Mouse (Mus musculus) embryonic facial prominence, embryonic 14.5 days (tissue): ENCODE data around the gene Rbm38. TPM values are rescaled to one million over a fixed set of nuclear protein-coding genes. Genes with fewer than 3 reads are reported as not detected.

Experiments used
- ATAC-seq: fragments of 200-750 bp; cut with Nextera tagmentation; 2 replicates; pipeline ENCODE4 v1.8.0; 2017; ENCODE audit warnings: low read depth, moderate number of reproducible peaks, moderate TSS enrichment
- DNase-seq: peaks from one replicate; pipeline ENCODE4 v3.0.0-alpha.2; 2015; ENCODE audit warnings: low spot score
- H3K27ac ChIP-seq: fragments of 300-500 bp; sonication (generic); replicated peaks from 2 replicates; pipeline ENCODE4 v1.5.1; 2014; ENCODE audit warnings: low read depth, mild to moderate bottlenecking, low read length, moderate library complexity
- H3K27me3 ChIP-seq: fragments of 300-500 bp; sonication (generic); replicated peaks from 2 replicates; pipeline ENCODE4 v1.6.1; 2014; ENCODE audit warnings: low read length; ENCODE audit not compliant: control insufficient read depth, insufficient read depth
- H3K36me3 ChIP-seq: fragments of 300-500 bp; sonication (generic); 2 replicates; pipeline ENCODE4 v1.6.1; 2014; ENCODE audit warnings: low read length, mixed read lengths; ENCODE audit not compliant: control insufficient read depth, insufficient read depth
- H3K4me1 ChIP-seq: fragments of 300-500 bp; sonication (generic); 2 replicates; pipeline ENCODE4 v1.6.1; 2014; ENCODE audit warnings: antibody characterized with exemption, low read length; ENCODE audit not compliant: control insufficient read depth, insufficient read depth
- H3K4me2 ChIP-seq: fragments of 300-500 bp; sonication (generic); 2 replicates; pipeline ENCODE4 v1.6.1; 2014; ENCODE audit warnings: low read depth, mild to moderate bottlenecking, low read length, moderate library complexity, mixed read lengths
- H3K4me3 ChIP-seq: fragments of 300-500 bp; sonication (generic); 2 replicates; pipeline ENCODE4 v1.5.1; 2014; ENCODE audit warnings: low read depth, mild to moderate bottlenecking, low read length
- H3K9ac ChIP-seq: fragments of 300-500 bp; sonication (generic); 2 replicates; pipeline ENCODE4 v1.6.1; 2014; ENCODE audit warnings: low read depth, mild to moderate bottlenecking, low read length, moderate library complexity, mixed read lengths
- H3K9me3 ChIP-seq: fragments of 300-500 bp; sonication (generic); 2 replicates; pipeline ENCODE4 v1.6.1; 2016; ENCODE audit warnings: low read length; ENCODE audit not compliant: control insufficient read depth
- WGBS: fragments of 180-500 bp; shearing (Covaris S2); extraction: QIAGEN DNeasy Blood & Tissue Kit; methylation state at CpG from one replicate; pipeline ENCODE4 v1.1.7; 2014; 5-methylcytosine and 5-hydroxymethylcytosine counted together
- polyA plus RNA-seq: library from polyadenylated mRNA; unstranded; fragments of >200 nt; fragmentation: Nextera tagmentation; extraction: Ambion mirVana; gene quantifications from 2 replicates; pipeline ENCODE4 v1.2.1, GENCODE M21; 2014

Gene Rbm38
- polyA plus RNA-seq, 1 experiment from 2014 or later: 48.1 TPM

GRCm38 (mm10) chr2:173053846-173054245, 33.5 kb downstream of the Rbm38 start:
- H3K27ac ChIP-seq: no peak overlapping the region
- H3K9ac ChIP-seq: no peak overlapping the region
- no peak overlapping the region for H3K4me3 ChIP-seq
- no peaks in the 10 kb centered on the region for H3K9me3 ChIP-seq
- no peak for DNase-seq
- H3K4me1 ChIP-seq: no peaks in the 10 kb centered on the region
- 68% methylated on average over 6 of the region's 6 CpGs for WGBS
- H3K36me3 ChIP-seq: no peaks in the 10 kb centered on the region
- no peaks in the 10 kb centered on the region for H3K27me3 ChIP-seq
- no peak for ATAC-seq
- H3K4me2 ChIP-seq: no peak overlapping the region

- Histone ChIP-seq H3K4me1 (no peaks in the 10 kb centered on the region), H3K4me2 (no peak overlapping the region), H3K4me3 (no peak overlapping the region), H3K27me3 (no peaks in the 10 kb centered on the region), H3K27ac (no peak overlapping the region), H3K36me3 (no peaks in the 10 kb centered on the region), H3K9ac (no peak overlapping the region), H3K9me3 (no peaks in the 10 kb centered on the region)
- 76% methylated on average over 10 of the region's 10 CpGs for WGBS
- ATAC-seq (no peak), DNase-seq (no peak)
Observed at GRCm38 (mm10) chr2:173056303-173056881, 36.1 kb downstream of the Rbm38 start.

- WGBS: 73% methylated on average over 11 of the region's 11 CpGs
- DNase-seq: no peak
Observed at GRCm38 (mm10) chr2:173056882-173057315, 36.6 kb downstream of the Rbm38 start.

GRCm38 (mm10) chr2:173057623-173058022, 37.3 kb downstream of the Rbm38 start:
- ATAC-seq: peak; percentile 51; the same call in 1 of the 2 replicates
- Histone ChIP-seq H3K4me2 (no peak overlapping the region), H3K9ac (no peak overlapping the region), H3K36me3 (no peaks in the 10 kb centered on the region), H3K27ac (no peak overlapping the region), H3K4me1 (no peaks in the 10 kb centered on the region), H3K9me3 (no peaks in the 10 kb centered on the region), H3K27me3 (no peaks in the 10 kb centered on the region), H3K4me3 (no peak overlapping the region)
- peak; percentile 65 for DNase-seq
- 25% methylated on average over 8 of the region's 10 CpGs for WGBS

More at GRCm38 (mm10) chr2:173056882-173057315, 36.6 kb downstream of the Rbm38 start:
- H3K4me3 ChIP-seq: no peak overlapping the region
- H3K4me1 ChIP-seq: no peaks in the 10 kb centered on the region
- H3K4me2 ChIP-seq: no peak overlapping the region
- no peaks in the 10 kb centered on the region for H3K9me3 ChIP-seq
- no peak overlapping the region for H3K27ac ChIP-seq
- no peak overlapping the region for H3K9ac ChIP-seq
- H3K27me3 ChIP-seq: no peaks in the 10 kb centered on the region
- H3K36me3 ChIP-seq: no peaks in the 10 kb centered on the region
- ATAC-seq: no peak

DNA sequence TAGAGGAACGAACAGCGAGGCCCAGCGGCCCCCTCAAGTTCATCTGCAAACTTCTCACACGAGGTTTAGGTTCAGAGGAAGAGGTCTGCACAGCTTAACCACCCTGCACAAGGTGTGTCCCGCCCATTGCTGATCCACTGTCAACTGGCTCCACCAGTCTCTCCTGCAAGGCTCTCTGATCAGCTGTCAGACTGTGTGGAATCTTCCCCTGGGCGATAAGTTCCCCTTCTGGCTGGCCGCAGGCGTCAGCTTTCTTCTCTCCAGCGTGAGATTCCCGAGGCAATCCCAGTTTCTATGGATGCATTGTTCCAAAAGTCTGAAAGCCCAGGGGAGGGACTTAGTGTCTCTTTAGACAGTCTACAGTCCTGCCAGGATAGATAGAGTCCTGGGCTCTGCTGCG, 38.0 kb downstream of the Rbm38 start:
- ATAC-seq (no peak), DNase-seq (peak; percentile 57)
- H3K9ac ChIP-seq: no peak overlapping the region
- H3K9me3 ChIP-seq: no peaks in the 10 kb centered on the region
- H3K4me2 ChIP-seq: no peak overlapping the region
- H3K4me1 ChIP-seq: no peaks in the 10 kb centered on the region
- 34% methylated on average over 11 of the region's 11 CpGs for WGBS
- H3K36me3 ChIP-seq: no peaks in the 10 kb centered on the region
- H3K27ac ChIP-seq: 0 out of 2 replicates have a peak overlapping the region, but pooled peaks have one; percentile 7
- H3K4me3 ChIP-seq: no peak overlapping the region
- no peaks in the 10 kb centered on the region for H3K27me3 ChIP-seq

GRCm38 (mm10) chr2:173060450-173060849, 40.2 kb downstream of the Rbm38 start:
- Histone ChIP-seq H3K4me3 (no peak overlapping the region), H3K4me2 (no peak overlapping the region), H3K36me3 (no peaks in the 10 kb centered on the region), H3K27ac (no peak overlapping the region), H3K9ac (no peak overlapping the region), H3K4me1 (no peaks in the 10 kb centered on the region), H3K9me3 (no peaks in the 10 kb centered on the region), H3K27me3 (no peaks in the 10 kb centered on the region)
- DNase-seq (no peak), ATAC-seq (no peak)
- 74% methylated on average over 9 of the region's 9 CpGs for WGBS

GRCm38 (mm10) chr2:173061443-173062351, 41.4 kb downstream of the Rbm38 start:
- no peaks in the 10 kb centered on the region for H3K4me1 ChIP-seq
- no peak overlapping the region for H3K27ac ChIP-seq
- ATAC-seq (no peak), DNase-seq (no peak)
- H3K36me3 ChIP-seq: no peaks in the 10 kb centered on the region
- no peaks in the 10 kb centered on the region for H3K9me3 ChIP-seq
- no peak overlapping the region for H3K4me3 ChIP-seq
- H3K4me2 ChIP-seq: no peak overlapping the region
- whole genome bisulfite sequencing: 71% methylated on average over 14 of the region's 15 CpGs
- H3K27me3 ChIP-seq: no peaks in the 10 kb centered on the region
- no peak overlapping the region for H3K9ac ChIP-seq

DNA sequence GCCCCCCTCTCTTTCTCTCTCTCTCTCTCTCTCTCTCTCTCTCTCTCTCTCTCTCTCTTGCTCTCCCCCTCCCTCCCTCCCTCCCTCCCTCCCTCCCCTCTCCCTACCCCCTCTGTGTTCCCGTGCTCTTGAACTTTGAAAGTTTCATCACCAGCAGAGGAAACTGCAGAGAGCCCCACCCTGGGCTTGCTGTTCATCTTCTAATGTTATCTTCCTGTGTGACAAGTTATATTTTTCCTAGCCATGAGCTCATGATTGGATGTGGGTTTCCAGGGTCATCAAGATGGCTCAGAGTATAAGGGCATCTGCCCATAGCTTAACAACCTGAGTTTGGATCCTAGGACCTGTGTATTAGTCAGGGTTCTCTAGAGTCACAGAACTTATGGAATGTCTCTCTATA, 42.9 kb downstream of the Rbm38 start:
- no peak overlapping the region for H3K27ac ChIP-seq
- H3K4me2 ChIP-seq: no peak overlapping the region
- DNase-seq (no peak), ATAC-seq (no peak)
- H3K27me3 ChIP-seq: no peaks in the 10 kb centered on the region
- H3K36me3 ChIP-seq: no peaks in the 10 kb centered on the region
- 56% methylated on average over 1 of the region's 1 CpGs for WGBS
- H3K9me3 ChIP-seq: 0 out of 2 replicates have a peak, but pooled peaks cover 2% of the 10 kb centered on the region
- no peak overlapping the region for H3K4me3 ChIP-seq
- H3K4me1 ChIP-seq: no peaks in the 10 kb centered on the region
- H3K9ac ChIP-seq: no peak overlapping the region
